Mouse (Mus musculus) cerebellum, postnatal 14 days (tissue): ENCODE measurements around the gene Slc26a10.

Experiments used
- DNase-seq, 2 experiments: peaks; one replicate each; pipeline ENCODE4 v3.0.0; 2021; ENCODE audit warnings: mixed read lengths in 2 of 2

Gene Slc26a10

GRCm38 (mm10) chr10:127179871-127180694 is at the start of gene Slc26a10:
Gene Slc26a10 (minus strand): TSS chr10:127180645.
- peak; percentile 45 to 55 for DNase-seq

- DNase-seq: peak; percentile 76 to 84
Measured at GRCm38 (mm10) chr10:127228897-127229296, 48.5 kb upstream of the Slc26a10 start.

- DNase-seq: no peak
Measured at GRCm38 (mm10) chr10:127227163-127227562, 46.7 kb upstream of the Slc26a10 start.

GRCm38 (mm10) chr10:127226318-127226895 is 46.0 kb upstream of the Slc26a10 start:
- peak; percentile 33 to 51 for DNase-seq

GRCm38 (mm10) chr10:127225732-127226131 is 45.3 kb upstream of the Slc26a10 start:
- no peak for DNase-seq

GRCm38 (mm10) chr10:127225213-127225612 is 44.8 kb upstream of the Slc26a10 start:
- DNase-seq: no peak

GRCm38 (mm10) chr10:127218339-127218738 is 37.9 kb upstream of the Slc26a10 start:
- DNase-seq: no peak

GRCm38 (mm10) chr10:127217177-127217576 is 36.7 kb upstream of the Slc26a10 start:
- no peak for DNase-seq

- DNase-seq: peak in 1 of 2 experiments; percentile 11
Measured at GRCm38 (mm10) chr10:127216456-127216855, 36.0 kb upstream of the Slc26a10 start.

- DNase-seq: no peak
Measured at GRCm38 (mm10) chr10:127214422-127214803, 34.0 kb upstream of the Slc26a10 start.

GRCm38 (mm10) chr10:127213704-127214421 is 33.4 kb upstream of the Slc26a10 start:
- DNase-seq: no peak

GRCm38 (mm10) chr10:127213272-127213671 is 32.8 kb upstream of the Slc26a10 start:
- DNase-seq: no peak

GRCm38 (mm10) chr10:127211414-127211854 is 31.0 kb upstream of the Slc26a10 start, which contains the start of gene Pip4k2c:
Gene Pip4k2c (minus strand): TSS chr10:127211585.
- DNase-seq: peak; percentile 93 to 95

- no peak for DNase-seq
Measured at GRCm38 (mm10) chr10:127210961-127211405, 30.5 kb upstream of the Slc26a10 start.

GRCm38 (mm10) chr10:127209928-127210570 is 29.6 kb upstream of the Slc26a10 start:
- DNase-seq: no peak

GRCm38 (mm10) chr10:127208921-127209320 is 28.5 kb upstream of the Slc26a10 start:
- DNase-seq: no peak

GRCm38 (mm10) chr10:127205373-127205772 is 24.9 kb upstream of the Slc26a10 start:
- DNase-seq: no peak

- no peak for DNase-seq
Measured at GRCm38 (mm10) chr10:127204589-127204988, 24.1 kb upstream of the Slc26a10 start.

GRCm38 (mm10) chr10:127203106-127203505 is 22.7 kb upstream of the Slc26a10 start:
- DNase-seq: no peak

GRCm38 (mm10) chr10:127200279-127200678 is 19.8 kb upstream of the Slc26a10 start:
- DNase-seq: no peak

GRCm38 (mm10) chr10:127199474-127199873 is 19.0 kb upstream of the Slc26a10 start:
- no peak for DNase-seq

- DNase-seq: no peak
Measured at GRCm38 (mm10) chr10:127199068-127199467, 18.6 kb upstream of the Slc26a10 start.

- DNase-seq: no peak
Measured at GRCm38 (mm10) chr10:127198492-127198891, 18.0 kb upstream of the Slc26a10 start.
